Mouse (Mus musculus) gastrocnemius, postnatal 14 days (tissue): Measurements from ENCODE around the gene Gm27027. TPM values are rescaled to one million over a fixed set of nuclear protein-coding genes. Genes with fewer than 3 reads are reported as not detected.

Source experiments
- DNase-seq: peaks from one replicate; pipeline ENCODE4 v3.0.0; 2021; ENCODE audit warnings: mixed read lengths
- intact Hi-C: fragments of 180-260 bp; cut with DNase I; formaldehyde crosslinking; loops from one replicate; pipeline ENCODE4 v1.15.1; 2025; ENCODE audit warnings: low total_unique reads
- total RNA-seq, 2 experiments: library from RNA; stranded (reverse); gene quantifications; 2 replicates each; pipeline ENCODE4 v1.2.3; 2021

The Gm27027 gene
- total RNA-seq, 2 experiments from 2014 or later = 0.86 TPM; not detected in 1

GRCm38 (mm10) chr2:93944855-93945254 is 51.3 kb downstream of the Gm27027 start:
- intact Hi-C loops = no loop called here

DNA sequence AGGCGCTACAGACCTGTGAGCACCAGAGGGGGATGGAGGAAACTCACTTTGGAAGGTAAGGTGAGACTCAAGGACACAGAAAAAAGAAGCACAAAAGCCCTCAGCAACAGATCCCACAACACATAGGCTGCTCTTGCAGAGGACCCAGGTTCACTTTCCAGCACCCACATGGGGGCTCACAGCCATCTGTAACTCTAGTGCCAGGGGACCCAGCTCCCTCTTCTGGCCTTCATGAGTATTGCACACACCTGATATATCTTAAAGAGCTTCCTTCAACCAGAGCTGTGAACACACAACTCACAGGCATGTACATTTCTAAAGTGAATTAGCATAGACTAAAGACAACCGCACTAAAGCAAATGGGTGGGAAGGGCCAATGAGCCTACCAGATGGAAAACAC is 52.1 kb downstream of the Gm27027 start:
- DNase-seq = no peak
- intact Hi-C loops = no loop called here

More at GRCm38 (mm10) chr2:93944855-93945254, 51.3 kb downstream of the Gm27027 start:
- no peak for DNase-seq

GRCm38 (mm10) chr2:93941670-93942069 is 54.5 kb downstream of the Gm27027 start:
- intact Hi-C loops = no loop called here
- DNase-seq = no peak

GRCm38 (mm10) chr2:93938534-93938933 is 57.6 kb downstream of the Gm27027 start:
- no peak for DNase-seq
- intact Hi-C loops = no loop called here

DNA sequence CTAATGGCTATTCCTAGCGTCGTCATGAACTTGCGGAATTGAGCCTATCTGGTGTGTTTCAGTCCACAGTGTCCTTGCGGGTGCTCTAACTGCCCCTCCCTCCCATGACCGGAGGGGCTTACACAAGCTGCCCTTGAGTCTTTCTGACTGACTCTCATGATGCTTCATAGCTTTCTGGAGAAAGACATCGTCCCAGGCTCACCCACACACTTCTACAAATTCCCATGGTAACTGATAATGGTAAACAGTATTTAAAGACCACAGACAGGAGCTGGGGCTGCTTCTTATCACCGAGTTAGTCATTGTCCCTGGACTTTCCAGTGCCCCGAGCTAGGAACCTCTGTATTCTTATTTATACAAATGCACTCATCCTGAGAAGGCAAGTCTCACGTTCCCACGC is 67.3 kb downstream of the Gm27027 start:
- intact Hi-C loops = no loop called here
- no peak for DNase-seq

DNA sequence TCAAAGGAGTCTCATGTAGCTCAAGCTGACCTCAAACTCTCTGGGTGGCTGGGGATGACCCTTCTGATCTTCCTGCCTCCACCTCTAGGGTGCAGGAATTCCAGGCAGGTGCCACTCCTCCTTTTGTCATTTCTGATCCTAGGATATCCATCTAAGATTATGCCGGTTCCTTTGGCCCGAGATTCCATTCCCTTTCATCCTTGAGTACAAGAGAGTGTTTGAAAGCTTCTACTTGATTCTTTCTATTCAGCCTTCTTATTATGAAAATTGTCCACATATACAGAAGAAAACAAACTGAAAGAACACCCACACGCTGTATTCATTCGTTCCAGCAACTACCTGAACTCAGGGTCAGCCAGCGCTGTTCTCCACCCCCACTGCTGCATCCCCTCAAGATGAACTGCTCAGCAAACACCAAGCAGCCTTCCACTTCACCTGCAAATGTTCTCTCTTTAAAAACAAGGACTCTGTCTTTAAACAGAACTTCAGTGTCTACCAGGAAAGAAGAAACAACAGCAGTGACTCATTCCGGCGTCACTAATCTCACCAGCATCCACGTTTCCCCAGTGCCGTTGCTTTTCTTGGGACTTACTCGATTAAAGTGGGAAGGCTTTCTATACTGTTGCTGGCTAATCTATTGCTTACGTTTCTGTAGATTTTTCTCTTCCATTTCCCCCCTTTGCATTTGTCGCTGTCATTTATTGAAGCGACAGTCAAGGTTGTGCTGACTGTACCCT is 68.3 kb downstream of the Gm27027 start:
- no peak for DNase-seq
- intact Hi-C loops = no loop called here

DNA sequence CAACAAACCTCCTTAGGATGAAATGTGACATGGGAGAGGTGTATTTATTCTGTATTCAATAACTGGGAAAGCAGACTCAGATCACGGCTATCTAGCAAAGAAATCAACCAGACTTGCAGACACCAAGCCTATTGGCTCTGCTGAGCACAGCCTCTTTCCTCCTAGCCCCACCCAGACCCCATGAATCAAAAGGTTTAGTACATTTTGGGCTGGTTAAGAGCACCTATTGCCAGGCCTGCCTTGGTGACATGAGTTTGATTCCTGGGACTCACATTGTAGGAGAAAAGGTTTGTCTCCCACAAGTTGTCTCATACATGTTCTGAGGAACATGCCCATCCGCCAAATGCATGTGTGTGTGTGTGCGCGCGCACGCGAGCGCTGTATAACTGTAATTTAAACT is 70.0 kb downstream of the Gm27027 start:
- no peak for DNase-seq
- intact Hi-C loops = no loop called here

DNA sequence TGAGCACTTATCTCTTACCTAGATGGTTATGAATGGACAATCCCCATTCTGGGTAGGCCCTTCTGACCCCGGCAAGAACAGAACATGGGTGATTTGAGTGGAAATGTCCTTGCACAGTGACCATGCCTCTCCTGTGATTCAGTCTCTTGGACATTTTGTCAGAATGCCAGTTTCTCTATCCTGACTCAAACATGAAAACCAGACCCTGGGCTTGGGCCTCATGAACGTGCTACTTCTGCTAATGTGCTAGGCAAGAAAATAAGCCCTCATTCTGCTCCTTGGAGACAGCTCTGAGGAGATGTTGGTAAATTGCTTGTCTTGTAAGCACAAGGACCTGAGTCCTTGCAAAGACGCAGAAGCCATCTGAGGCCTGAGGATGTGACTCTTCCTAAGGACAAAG is 77.1 kb downstream of the Gm27027 start:
- DNase-seq = no peak
- intact Hi-C loops = no loop called here

GRCm38 (mm10) chr2:93913552-93913951 is 82.6 kb downstream of the Gm27027 start:
- DNase-seq = no peak
- intact Hi-C loops = no loop called here

DNA sequence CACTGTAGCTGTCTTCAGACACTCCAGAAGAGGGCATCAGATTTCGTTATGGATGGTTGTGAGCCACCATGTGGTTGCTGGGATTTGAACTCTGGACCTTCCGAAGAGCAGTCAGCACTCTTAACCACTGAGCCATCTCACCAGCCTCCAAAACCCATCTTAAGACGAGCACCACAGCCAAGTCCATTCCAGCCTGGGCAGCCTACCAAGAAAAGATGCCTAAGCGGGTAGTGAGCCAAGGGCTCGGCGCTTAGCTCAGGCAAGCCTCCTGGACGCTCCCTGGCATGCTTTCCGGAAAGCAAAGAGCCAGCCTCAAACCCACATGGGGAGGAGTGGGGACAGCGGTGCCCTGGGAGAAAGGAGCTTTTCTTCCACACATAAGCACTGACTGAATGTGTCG is 84.2 kb downstream of the Gm27027 start:
- intact Hi-C loops = no loop called here
- DNase-seq = peak; percentile 36

- DNase-seq = peak; percentile 41
- intact Hi-C loops = loop anchor here (5.0 kb wide), 1 partner anchor 48 kb away; the partner anchor contains the start of gene Gm13889
Observed at GRCm38 (mm10) chr2:93909716-93910115, 86.4 kb downstream of the Gm27027 start.

GRCm38 (mm10) chr2:93907519-93908294 is 88.4 kb downstream of the Gm27027 start:
- intact Hi-C loops = loop anchor here (5.0 kb wide), 1 partner anchor 50 kb away; the partner anchor contains the start of gene Gm13889
- no peak for DNase-seq

Other genes with a start within 250 kb of the Gm27027 start
- 10 to 100 TPM; 33.5 to 37.8 TPM for gene Ext2, start 173.8 kb downstream of the Gm27027 start, total RNA-seq
- gene Accs, start 146.4 kb downstream of the Gm27027 start, total RNA-seq = 1 to 10 TPM; 3.0 to 3.4 TPM
- not detected for gene Accsl, start 127.2 kb downstream of the Gm27027 start, total RNA-seq
- gene Gm13889, start 39.2 kb downstream of the Gm27027 start, total RNA-seq = 10 to 100 TPM in 1 of 2 experiments, 1 to 10 TPM in 1; 9.5 to 15.6 TPM
- 10 to 100 TPM; 48.9 to 54.0 TPM for gene Alkbh3, start 14.5 kb upstream of the Gm27027 start, total RNA-seq
- 10 to 100 TPM in 1 of 2 experiments, 1 to 10 TPM in 1; 8.7 to 13.1 TPM for gene Hsd17b12, start 161.6 kb upstream of the Gm27027 start, total RNA-seq